Mouse (Mus musculus) left cerebral cortex, postnatal 14 days (tissue): Measurements from ENCODE around the gene Traf6. TPM values are rescaled to one million over a fixed set of nuclear protein-coding genes. Genes with fewer than 3 reads are reported as not detected.

Experiments
- DNase-seq, 2 experiments: peaks; one replicate each; pipeline ENCODE4 v3.0.0; 2021 to 2022; ENCODE audit warnings: low spot score in 2 of 2, mixed read lengths in 1 of 2
- intact Hi-C: fragments of 180-260 bp; cut with DNase I; formaldehyde crosslinking; loops from one replicate; pipeline ENCODE4 v1.15.1; 2025
- total RNA-seq, 2 experiments: library from RNA; stranded (reverse); gene quantifications; 2 replicates each; pipeline ENCODE4 v1.2.3; 2021

Gene Traf6
- total RNA-seq, 2 experiments from 2014 or later = 9.0 to 9.3 TPM

DNA sequence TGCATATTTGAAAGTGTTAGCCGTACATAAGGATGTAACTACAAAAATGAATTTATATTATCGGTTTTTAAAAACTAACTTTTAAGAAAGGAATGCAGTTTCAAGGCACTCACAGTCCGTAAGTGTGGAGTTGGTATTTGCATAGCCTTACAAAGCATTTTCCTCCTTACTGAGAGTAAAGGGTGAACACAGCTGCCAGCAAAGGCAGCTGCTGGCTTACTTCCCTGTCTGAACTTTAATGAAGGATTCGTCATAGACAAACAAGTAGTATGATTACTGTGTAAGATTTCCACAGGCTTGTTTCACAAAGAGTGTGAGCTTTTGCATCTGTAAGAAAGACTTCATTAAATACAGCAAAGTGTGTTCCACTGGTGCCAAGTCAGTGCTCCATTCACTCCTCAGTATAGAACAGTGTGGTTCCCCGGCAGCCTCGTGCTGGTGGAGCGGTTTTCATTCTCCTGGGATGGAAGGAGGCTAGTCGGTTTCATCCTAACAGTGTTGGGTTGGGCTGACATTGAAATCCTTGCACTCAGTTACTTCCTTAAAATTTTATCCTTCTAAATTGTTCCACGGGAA, 12.1 kb downstream of the Traf6 start:
- DNase-seq = no peak
- intact Hi-C loops = no loop called here

DNA sequence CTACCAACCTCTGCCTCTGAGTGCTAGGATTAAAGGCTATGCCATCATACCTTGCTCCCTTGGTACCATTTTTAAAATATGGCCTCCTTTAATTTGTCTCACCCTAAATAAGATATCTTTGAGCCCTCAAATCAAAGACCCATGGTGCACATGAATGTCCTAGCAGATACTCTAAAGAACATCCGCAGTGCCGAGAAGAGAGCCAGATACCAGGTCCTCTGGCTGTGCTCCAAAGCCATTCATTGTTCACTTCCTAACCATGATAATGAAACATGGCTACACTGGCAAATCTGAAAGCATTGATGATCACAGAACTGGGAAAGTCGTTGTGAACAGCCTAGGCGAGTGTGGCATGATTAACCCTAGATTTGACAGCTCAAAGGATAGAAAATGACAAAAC, 14.8 kb downstream of the Traf6 start:
- DNase-seq = no peak
- intact Hi-C loops = no loop called here

DNA sequence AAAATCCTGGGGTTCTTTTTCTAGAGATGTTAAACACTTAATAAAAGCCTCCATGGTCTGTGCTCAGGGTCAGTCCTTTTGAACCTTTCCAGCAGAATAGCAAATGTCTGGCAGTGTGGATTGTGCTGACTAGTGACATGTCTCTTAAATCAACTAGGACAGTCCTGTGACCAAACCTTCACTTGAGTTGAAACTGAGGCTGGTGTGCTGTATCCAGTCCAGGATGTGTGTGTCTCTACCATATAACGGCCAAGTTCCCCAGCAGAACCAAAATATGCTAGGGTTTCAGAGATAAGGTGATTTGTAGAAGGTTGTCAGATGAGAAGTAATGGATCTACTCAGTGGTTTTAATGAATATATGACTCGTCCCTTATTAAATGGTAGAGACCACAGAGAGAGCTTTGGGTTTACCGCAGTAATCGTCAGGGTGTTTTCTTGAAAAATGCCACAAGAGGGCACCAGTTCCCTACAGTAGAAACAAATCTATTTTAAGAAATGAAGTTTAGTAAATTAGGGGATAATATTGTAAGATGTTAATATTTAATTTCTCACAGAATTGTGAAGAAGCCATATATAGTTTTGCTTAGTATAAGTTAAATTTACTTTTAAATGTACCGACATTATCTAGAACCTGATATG, 15.5 kb downstream of the Traf6 start:
- intact Hi-C loops = no loop called here
- DNase-seq = peak; percentile 36 to 55

DNA sequence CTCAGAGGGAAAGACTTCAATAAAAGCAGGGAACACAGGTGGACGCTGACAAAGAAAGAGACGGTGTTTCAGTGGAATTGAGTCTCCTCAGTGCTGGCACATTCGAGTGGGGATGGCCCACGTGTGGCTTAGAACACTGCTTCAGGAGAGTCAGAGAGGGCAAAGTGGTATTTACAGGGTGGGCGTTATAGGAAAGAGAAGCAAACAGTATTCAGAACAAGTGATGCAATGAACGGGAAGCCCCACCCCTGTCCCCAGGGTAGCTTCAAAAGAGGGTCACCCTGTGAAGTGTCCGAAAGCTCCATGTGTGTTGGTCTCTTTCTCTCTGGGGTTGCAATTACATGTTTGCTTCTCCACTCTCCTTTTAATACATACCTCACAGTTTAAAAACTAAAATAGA, 17.4 kb downstream of the Traf6 start:
- no peak for DNase-seq
- intact Hi-C loops = no loop called here

DNA sequence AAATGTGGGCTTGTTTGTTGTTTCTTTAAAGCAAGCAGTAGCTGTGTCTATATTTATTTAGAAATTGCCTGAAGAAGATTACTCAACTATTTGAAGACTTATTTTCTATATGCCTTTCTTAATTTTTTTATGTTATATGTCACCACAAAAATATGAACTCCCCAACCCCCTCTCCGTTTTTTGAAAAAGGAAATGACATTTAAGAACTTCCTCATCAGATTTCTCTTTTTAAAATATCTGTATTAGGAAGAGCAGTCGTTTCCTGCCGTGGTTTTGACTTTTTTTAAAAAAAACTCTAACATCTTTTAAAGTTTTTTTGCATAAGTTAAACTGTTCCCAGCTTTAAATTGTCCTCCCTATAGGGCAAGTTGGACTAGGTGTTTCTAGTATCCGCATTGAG, 21.1 kb downstream of the Traf6 start:
- intact Hi-C loops = no loop called here
- no peak for DNase-seq

DNA sequence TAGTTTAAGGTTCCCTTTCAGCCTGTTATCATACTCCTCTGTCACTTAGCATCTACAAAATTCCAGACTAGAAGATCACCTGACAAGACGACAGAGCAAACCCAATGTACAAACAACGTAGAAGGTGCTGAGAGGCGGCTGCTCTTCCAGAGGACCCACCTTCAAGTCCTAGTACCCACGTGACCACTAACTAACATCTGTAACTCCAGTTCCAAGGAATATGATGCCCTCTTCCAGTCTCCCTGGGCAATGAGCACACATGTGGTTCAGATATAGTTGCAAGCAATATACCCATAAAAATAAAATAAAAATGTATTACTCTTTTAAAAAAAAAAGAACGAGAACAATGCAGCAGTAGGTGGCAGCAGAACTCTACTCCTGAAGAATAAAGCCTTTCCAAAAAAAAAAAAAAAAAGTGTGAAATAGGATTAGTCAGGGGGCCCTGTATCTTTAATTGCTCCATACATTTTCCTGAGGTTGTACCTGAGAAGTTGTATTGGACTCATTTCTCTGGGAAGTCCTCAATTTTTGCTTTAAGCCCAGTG, 27.8 kb downstream of the Traf6 start:
- intact Hi-C loops = loop anchor here (2.0 to 10.0 kb wide), 4 partner anchors 91 to 319 kb away; no protein-coding TSS in a partner anchor

DNA sequence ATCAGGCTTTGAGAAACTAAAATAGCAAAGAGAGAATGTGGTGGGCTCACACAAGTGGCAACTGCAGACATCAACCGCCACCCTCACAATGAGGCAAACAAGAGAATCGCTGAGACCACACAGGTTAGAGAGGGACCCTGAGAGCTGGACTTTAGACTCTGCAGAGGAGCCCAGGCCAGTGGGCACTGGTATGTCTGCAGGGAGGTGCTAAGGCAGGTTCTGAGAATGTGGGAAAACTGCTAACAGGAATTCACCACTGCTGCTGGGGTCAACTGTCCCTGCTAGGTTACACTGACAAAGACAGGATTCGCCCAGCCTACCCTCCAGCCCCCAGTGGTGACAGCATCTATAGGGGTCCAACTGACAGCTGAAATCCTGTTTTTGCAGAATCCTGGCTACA, 33.4 kb downstream of the Traf6 start:
- DNase-seq = no peak
- intact Hi-C loops = loop anchor here (10.0 kb wide), 1 partner anchor 743 kb away; the partner anchor contains the start of gene Fjx1

More for the DNA sequence above, 27.8 kb downstream of the Traf6 start:
- DNase-seq = peak; percentile 38 to 39

DNA sequence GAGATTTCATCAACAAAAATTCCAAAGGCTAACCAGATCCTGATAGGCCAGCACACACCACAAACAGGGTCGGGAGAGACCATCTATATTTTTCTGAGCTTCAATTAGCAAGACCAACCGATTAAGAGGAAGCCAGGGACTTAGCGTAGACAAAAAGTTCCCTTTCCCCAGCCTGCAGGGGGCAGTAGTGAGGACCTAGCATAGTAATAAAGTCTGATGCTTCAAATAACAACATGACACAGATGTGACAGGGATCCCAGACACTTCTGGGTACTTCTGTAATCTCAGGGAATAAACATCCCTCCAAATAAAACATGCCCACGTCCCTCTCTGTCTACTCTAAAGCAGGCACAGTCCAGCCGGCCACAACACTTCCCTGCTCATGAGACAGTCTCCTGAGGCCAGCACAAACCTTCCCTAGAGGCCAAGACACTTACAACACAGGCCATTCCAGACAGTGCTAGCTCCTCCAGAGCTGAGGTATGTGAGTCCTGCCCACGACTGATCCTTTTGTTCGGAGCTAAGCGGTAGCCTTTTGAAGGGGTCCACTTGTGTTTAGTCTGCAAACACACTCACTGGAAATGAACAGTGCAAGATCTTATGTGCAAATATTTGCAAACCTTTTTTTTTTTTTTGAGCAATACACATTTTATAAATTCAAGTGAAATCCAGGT, 37.6 kb downstream of the Traf6 start:
- intact Hi-C loops = loop anchor here (10.0 kb wide), 1 partner anchor 739 kb away; the partner anchor contains the start of gene Fjx1
- peak in 1 of 2 experiments; percentile 19 for DNase-seq

DNA sequence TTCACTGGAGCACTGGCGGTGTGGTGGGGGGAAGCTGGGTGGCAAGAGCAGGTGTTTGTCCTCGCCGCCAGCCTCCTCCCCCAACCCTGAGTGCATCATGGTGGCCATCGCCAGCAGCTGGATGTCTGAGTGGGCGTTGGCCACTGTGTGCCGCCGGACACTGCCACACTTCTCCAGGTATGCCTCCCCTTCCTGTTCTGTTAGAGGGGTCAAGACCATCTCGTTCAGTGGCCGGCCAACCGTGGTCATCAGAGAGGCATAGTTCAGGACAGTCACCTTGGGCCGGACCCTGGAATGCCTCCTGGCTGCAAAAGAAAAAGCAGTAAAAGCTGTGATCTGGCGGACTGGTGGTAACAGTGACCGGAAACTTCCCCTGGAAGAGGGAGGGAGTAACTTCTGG, 38.9 kb downstream of the Traf6 start:
- intact Hi-C loops = loop anchor here (10.0 kb wide), 1 partner anchor 738 kb away; the partner anchor contains the start of gene Fjx1
- no peak for DNase-seq

DNA sequence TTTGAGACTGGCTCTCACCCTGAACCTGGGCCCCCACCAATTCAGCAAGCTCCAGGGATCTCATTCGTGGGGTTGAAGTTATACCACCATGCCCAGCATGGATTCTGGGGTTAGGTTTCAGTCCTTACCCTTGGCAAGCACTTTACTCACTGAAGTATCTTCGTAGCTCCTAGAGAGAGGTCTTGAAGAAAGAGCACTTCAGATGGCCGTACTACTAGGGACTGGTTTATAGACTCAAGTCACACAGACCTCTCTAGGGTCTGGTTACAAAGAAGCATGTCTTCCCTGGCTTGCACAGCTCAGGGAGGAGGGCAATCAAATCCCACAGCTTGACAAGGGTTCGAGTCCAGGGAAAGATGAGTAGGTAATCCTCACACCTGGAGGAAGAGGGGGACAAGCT, 43.6 kb downstream of the Traf6 start:
- intact Hi-C loops = no loop called here
- no peak for DNase-seq

DNA sequence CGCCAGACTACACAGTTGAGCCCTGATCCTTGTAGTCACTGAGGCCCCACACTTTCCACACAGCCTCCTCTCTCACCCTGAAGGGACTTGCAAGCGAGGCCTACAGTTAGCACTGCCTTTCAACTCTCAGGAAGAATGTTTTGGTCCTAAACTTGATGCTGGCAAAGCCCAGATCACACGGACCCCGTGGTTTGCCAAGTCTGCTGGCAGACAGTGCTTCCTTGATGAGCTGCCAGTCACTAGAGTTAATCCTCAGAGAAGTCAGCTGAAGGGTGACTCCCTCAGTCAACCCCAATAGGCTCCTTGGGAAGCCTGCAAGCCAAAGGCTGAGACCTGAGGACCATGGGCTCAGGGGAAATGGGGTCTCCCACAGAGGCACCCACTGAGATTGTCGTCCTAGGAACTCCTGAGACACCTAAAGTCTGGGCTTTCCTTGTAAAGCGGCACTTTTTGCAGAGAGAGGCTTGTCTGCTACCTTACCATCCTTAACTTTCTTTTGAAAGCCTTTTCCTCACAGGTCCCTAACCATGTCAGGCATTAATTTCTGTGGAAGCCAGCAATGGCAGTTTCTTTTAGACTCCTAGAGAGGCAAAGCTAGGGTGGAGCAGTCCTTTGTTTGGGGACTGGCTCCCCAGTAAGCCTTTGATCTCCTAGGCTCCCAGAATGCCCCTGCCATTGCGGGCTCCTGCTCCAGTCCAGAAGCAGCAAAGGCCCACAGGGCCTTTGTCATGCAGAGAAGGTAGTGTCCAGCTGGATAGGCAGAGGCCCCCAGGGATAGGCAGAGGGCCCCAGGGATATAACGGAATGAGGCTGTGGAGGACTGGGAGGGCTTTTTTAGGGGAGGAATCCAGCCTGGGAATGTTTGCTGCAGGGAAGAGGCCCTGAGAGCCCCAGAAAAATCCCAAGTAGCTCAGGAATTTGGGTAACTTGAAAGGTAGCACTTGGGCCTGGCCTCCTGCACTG, 44.4 kb downstream of the Traf6 start:
- DNase-seq = no peak
- intact Hi-C loops = no loop called here

DNA sequence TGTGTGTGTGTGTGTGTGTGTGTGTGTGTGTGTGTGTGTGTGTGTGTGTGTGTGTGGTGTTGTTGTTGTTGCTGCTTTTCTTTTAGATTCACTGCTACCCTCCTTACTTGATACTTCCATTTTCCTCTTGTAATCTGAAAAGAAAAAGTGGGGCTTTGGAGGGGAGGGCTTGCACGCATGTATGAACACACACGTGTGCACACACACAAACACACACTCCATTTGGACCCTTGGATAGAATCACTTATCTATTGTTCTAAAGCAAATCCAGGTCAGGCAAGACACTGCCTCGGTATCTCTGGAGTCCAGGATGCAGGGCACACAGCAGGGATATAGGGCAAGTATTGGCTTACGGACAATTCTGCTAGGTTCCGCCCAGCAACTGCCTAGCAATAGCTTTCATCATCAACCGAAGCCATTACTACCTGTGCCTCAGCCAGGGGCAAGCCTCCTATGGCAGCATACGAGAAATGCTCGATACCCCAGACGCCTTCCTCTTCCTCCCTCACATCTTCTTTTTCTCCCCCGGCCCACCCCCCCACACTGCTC, 45.2 kb downstream of the Traf6 start:
- DNase-seq = no peak
- intact Hi-C loops = no loop called here

DNA sequence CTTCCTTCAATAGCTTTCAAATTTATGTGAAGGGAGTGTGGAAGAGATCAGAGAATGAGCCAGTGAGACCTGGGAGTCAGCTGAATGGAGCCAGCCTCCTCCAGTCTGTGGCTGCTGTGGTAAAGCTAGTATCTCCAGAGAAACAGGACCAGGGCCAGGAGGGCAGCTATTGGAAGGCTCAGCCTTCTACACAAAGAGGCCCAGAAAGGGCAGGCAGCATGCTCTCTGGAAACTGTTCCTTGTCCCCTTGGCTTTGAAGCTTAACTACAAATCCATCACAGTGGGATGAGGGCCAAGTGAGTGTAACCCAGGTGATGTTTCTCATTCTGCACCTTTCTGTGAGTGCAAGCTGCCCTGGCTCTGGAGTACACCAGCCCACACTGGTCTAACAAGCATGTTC, 49.6 kb downstream of the Traf6 start:
- no peak for DNase-seq

DNA sequence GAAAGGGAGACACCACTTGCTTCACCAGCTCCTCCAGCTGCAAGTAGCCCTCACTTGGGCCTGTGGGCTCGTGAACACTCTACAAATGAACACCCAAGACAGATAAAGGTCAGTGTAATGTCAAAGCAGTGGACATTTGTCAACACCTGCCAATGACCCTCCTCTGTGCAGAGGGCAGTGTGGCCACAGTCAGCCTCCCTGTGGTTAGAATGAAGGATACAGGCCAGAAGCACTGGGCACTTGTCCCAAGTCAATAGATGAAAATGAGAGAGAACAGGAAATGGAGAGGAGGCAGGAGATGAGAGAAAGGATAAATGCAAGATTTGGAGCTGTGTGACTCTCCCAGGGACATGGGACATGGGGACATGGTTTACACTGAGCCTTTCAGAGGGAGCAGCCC, 51.2 kb downstream of the Traf6 start:
- intact Hi-C loops = no loop called here

More for the DNA sequence above, 49.6 kb downstream of the Traf6 start:
- intact Hi-C loops = no loop called here

DNA sequence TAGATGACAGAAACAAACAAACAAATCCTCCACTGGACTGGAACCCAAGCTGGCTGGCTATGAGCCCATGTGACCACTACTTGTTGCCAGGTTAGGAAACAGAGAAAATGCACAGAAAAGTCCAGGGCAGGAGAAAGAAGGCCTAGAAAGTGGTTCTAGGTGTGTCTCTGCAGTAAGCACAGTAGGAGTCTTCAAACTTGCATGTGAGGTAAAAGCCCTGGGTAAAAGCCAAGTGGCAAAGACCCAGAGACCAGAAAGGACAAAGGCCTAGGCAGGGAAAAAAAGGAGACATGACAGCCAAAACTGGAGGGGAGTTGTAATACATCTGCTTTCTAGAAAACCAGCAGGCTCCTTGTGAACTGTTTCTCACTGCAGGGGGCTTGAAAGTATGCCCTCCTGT, 52.7 kb downstream of the Traf6 start:
- intact Hi-C loops = loop anchor here (5.0 kb wide), 1 partner anchor 66 kb away; no protein-coding TSS in a partner anchor
- DNase-seq = peak in 1 of 2 experiments; percentile 16

More for the DNA sequence above, 51.2 kb downstream of the Traf6 start:
- DNase-seq = no peak

DNA sequence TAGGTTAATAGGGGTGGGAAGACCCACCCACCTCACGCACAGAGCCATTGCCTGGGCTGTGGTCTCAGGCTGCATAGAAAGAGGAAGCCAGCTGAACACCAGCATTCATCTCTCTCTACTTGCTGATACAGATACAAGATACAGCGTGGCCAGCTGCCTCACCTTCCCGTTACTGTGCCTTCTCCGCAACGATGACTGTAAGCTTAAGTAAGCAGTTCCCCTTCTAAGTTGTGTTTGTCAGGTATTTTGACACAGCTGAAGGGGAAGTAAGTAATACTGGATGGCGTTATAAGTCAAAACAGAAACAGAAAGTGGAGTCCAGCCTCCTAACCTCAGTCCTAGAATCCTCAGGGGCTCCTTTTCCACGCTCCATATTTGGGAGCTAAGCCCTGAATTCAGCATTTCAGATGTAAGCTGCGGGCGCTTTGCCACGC, 54.6 kb downstream of the Traf6 start:
- DNase-seq = no peak
- intact Hi-C loops = loop anchor here (5.0 kb wide), 1 partner anchor 65 kb away; no protein-coding TSS in a partner anchor

DNA sequence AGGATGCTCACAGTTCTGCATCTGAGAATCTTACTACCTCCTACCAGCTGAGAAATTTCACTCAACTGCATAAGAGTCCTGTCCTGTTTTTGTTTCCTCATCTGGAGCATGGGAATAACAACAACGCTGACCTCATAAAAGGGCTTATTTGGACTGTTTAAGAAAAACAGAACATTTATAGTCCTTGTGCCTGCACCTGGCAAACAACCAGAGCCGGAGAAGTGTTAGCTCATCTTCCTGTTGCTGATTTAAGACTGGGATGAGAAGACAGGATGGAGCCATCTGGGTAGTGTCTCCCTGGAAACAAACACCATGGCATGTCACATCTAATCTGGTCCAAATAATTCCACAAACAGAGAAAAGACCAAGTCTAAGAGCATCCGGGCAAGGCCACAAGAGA, 55.3 kb downstream of the Traf6 start:
- intact Hi-C loops = loop anchor here (5.0 kb wide), 1 partner anchor 64 kb away; no protein-coding TSS in a partner anchor
- peak; percentile 39 to 57 for DNase-seq

DNA sequence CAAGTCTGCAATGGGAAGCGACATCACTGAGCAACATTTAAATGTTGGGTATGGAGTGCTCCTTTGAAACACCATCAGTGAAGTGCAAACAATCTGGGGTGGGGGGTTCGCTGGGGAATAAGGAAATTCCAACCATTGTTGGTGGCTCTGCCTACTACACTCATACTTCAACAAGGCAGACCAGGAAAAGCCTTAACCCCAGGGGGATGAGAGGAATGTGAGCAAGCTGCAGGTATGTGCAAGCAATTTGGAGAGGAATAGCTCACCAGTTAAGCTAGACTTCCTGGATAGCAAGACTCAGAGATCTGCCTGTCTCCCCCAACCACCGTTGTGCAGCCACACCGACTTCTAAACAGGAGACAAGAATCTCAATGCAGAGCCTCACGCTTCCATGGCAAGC, 61.7 kb downstream of the Traf6 start:
- intact Hi-C loops = no loop called here
- DNase-seq = no peak

DNA sequence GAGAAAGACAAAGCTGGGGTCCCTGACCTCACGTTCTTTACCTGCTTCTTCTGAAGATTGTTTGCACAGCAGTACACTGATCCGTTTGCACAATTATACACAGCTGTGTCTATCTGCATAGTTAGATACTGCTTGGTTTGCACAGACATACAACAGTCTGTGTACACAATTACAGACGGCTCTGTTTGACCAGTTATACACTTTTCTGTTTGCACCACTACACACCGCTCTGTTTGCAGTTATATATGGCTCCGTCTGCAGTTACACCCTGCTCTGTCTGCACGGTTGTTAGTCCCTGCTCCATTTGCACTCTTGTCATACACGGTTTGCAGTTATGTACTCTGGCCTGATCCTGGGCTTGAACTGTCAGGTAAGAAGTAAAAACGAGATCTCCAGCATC, 63.4 kb downstream of the Traf6 start:
- DNase-seq = no peak
- intact Hi-C loops = no loop called here
